Mouse (Mus musculus): ENCODE results near the gene Trim46.
A peak's percentile ranks its signal among the peaks of the same experiment; 100 is the strongest.
"Not testable (repeated sequence)": the region's sequence is repeated elsewhere in the genome, so short reads cannot be mapped to it uniquely, and the experiment has no call there.

Trim46 gene

GRCm38 (mm10) chr3:89231772-89232275 lies 14.3 kb downstream of the Trim46 start:
- DNase-seq: no peak

GRCm38 (mm10) chr3:89231345-89231744 lies 14.8 kb downstream of the Trim46 start:
- DNase-seq: no peak

GRCm38 (mm10) chr3:89230561-89230960 lies 15.5 kb downstream of the Trim46 start:
- DNase-seq: no peak

- no peak for DNase-seq
Measured at GRCm38 (mm10) chr3:89229276-89229675, 16.8 kb downstream of the Trim46 start.

- DNase-seq: no peak
Measured at GRCm38 (mm10) chr3:89228836-89229235, 17.3 kb downstream of the Trim46 start, which contains the start of gene Muc1. Gene Muc1, plus strand, starts transcription at chr3:89229057.

GRCm38 (mm10) chr3:89228180-89228549 lies 17.9 kb downstream of the Trim46 start:
- DNase-seq: peak; percentile 87

GRCm38 (mm10) chr3:89227307-89228179 lies 18.6 kb downstream of the Trim46 start:
- DNase-seq: no peak

- no peak for DNase-seq
Measured at GRCm38 (mm10) chr3:89226900-89227299, 19.2 kb downstream of the Trim46 start, which contains the start of gene Mtx1. Gene Mtx1, minus strand, starts transcription at chr3:89227088.

- no peak for DNase-seq
Measured at GRCm38 (mm10) chr3:89226361-89226760, 19.7 kb downstream of the Trim46 start.

- DNase-seq: no peak
Measured at GRCm38 (mm10) chr3:89225918-89226317, 20.2 kb downstream of the Trim46 start.

GRCm38 (mm10) chr3:89225321-89225815 lies 20.7 kb downstream of the Trim46 start:
- DNase-seq: no peak

GRCm38 (mm10) chr3:89224796-89225195 lies 21.3 kb downstream of the Trim46 start:
- no peak for DNase-seq

GRCm38 (mm10) chr3:89221167-89221566 lies 24.9 kb downstream of the Trim46 start:
- no peak for DNase-seq

GRCm38 (mm10) chr3:89219546-89219945 lies 26.6 kb downstream of the Trim46 start:
- DNase-seq: no peak

- no peak for DNase-seq
Measured at GRCm38 (mm10) chr3:89218271-89218670, 27.8 kb downstream of the Trim46 start.

- not testable (repeated sequence) for DNase-seq
Measured at GRCm38 (mm10) chr3:89216407-89216806, 29.7 kb downstream of the Trim46 start.

GRCm38 (mm10) chr3:89215853-89216252 lies 30.3 kb downstream of the Trim46 start:
- DNase-seq: peak; percentile 92

- DNase-seq: no peak
Measured at GRCm38 (mm10) chr3:89214681-89215411, 31.3 kb downstream of the Trim46 start, which contains the start of gene Thbs3. Gene Thbs3, plus strand, starts transcription at chr3:89215180.

GRCm38 (mm10) chr3:89213803-89214530 lies 32.1 kb downstream of the Trim46 start:
- DNase-seq: peak; percentile 86

- no peak for DNase-seq
Measured at GRCm38 (mm10) chr3:89210731-89211130, 35.4 kb downstream of the Trim46 start.

- no peak for DNase-seq
Measured at GRCm38 (mm10) chr3:89210162-89210561, 35.9 kb downstream of the Trim46 start.

GRCm38 (mm10) chr3:89209731-89210130 lies 36.4 kb downstream of the Trim46 start:
- DNase-seq: no peak

- no peak for DNase-seq
Measured at GRCm38 (mm10) chr3:89208736-89209135, 37.4 kb downstream of the Trim46 start.
